Mouse (Mus musculus) bone marrow macrophage, adult 2 months (primary cell): Measurements from ENCODE around the gene Etl4.

Experiments used
- CTCF ChIP-seq: IDR thresholded peaks from 2 replicates; pipeline ENCODE4 v1.5.1; 2012; ENCODE audit warnings: low read depth, mild to moderate bottlenecking, low read length, moderate library complexity
- POLR2A ChIP-seq: IDR thresholded peaks from 2 replicates; pipeline ENCODE4 v1.6.1; 2012; ENCODE audit warnings: mild to moderate bottlenecking, low read depth, low read length, borderline replicate concordance

GRCm38 (mm10) chr2:20404395-20404794 is 494.8 kb downstream of the Etl4 start:
- TF ChIP-seq CTCF: no peak
- no peak for TF ChIP-seq POLR2A
